Mouse (Mus musculus) myocyte (in vitro differentiated cells): ENCODE measurements at regions not wholly inside any gene's neighbourhood (a gene's known extent, or its start where the extent isn't known, plus 50 kb on each side); places are given as distances from the start of the nearest gene placed in this dataset.

Experiments used
- MAX ChIP-seq: IDR thresholded peaks from one replicate; pipeline ENCODE4 v1.6.1; 2011; ENCODE audit warnings: low read depth, mild to moderate bottlenecking, control low read depth
- MYOD1 ChIP-seq, 3 experiments: IDR thresholded peaks; one replicate each; pipeline ENCODE4 v1.6.1; 2011; ENCODE audit warnings: control low read depth in 2 of 3, low read depth in 2 of 3, mild to moderate bottlenecking in 2 of 3, moderate library complexity in 1 of 3; ENCODE audit not compliant: insufficient read length in 2 of 3, control insufficient read depth in 1 of 3
- POLR2A ChIP-seq: IDR thresholded peaks from one replicate; pipeline ENCODE4 v1.6.1; 2011; ENCODE audit warnings: low read depth, mild to moderate bottlenecking, control low read depth, moderate library complexity; ENCODE audit not compliant: insufficient read length
- REST ChIP-seq: IDR thresholded peaks from one replicate; pipeline ENCODE4 v1.6.1; 2011; ENCODE audit warnings: mild to moderate bottlenecking, control low read depth, moderate library complexity; ENCODE audit not compliant: insufficient read depth, insufficient read length
- SRF ChIP-seq: IDR thresholded peaks from one replicate; pipeline ENCODE4 v1.6.1; 2011; ENCODE audit warnings: low read depth; ENCODE audit not compliant: control insufficient read depth, insufficient read length
- TCF12 ChIP-seq: IDR thresholded peaks from one replicate; pipeline ENCODE4 v1.6.1; 2011; ENCODE audit warnings: mild to moderate bottlenecking, control low read depth; ENCODE audit not compliant: poor library complexity, insufficient read depth, severe bottlenecking
- TCF3 ChIP-seq: IDR thresholded peaks from one replicate; pipeline ENCODE4 v1.6.1; 2011; ENCODE audit warnings: low read depth, control low read depth; ENCODE audit not compliant: insufficient read length
- USF1 ChIP-seq: IDR thresholded peaks from one replicate; pipeline ENCODE4 v1.6.1; 2011; ENCODE audit warnings: low read depth, mild to moderate bottlenecking, control low read depth, moderate library complexity

GRCm38 (mm10) chr5:133666473-133666872, 433.0 kb upstream of the Castor2 start:
- no peak for TF ChIP-seq POLR2A
- TF ChIP-seq USF1 = no peak
- TF ChIP-seq MYOD1 (IDR thresholded peaks at IDR 0.05; ENCODE audit: control insufficient read depth in 1 of 3, insufficient read length in 2 of 3, low read depth in 2 of 3) = no peak
- no peak for TF ChIP-seq TCF3
- TF ChIP-seq REST = no peak
- TF ChIP-seq SRF = no peak
- no peak for TF ChIP-seq MAX
- no peak for TF ChIP-seq TCF12
